Mouse (Mus musculus): ENCODE data around the gene Ttyh2. TPM values are rescaled to one million over a fixed set of nuclear protein-coding genes. Genes with fewer than 3 reads are reported as not detected.
A peak's percentile ranks its signal among the peaks of the same experiment; 100 is the strongest.

Gene Ttyh2
- polyA plus RNA-seq, 1 experiment: 5.8 TPM

DNA sequence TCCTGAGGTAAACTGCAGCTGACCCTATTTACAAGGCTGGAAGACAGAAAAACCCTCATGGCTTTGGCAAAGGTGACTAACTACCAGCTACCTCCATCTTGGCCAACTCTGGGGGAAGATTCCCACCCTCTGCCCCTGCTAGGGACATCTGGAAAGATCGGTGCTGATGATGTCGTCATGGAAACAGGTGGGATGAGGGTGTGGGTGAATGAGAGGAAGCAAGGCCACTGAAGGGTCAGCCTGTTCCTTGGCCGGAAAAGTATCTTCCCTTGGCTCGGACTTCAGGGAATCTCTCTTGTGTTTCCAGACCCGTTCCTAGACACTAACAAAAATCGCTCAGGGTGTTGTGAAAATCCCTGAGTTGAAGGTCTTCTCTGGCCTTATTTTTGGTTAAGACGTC is 40.3 kb downstream of the Ttyh2 start:
- H3K36me3 ChIP-seq (replicated peaks; ENCODE audit: low read length): no peaks in the 10 kb centered on the region
- no peaks in the 10 kb centered on the region for H3K4me1 ChIP-seq
- TF ChIP-seq GATA1 (IDR thresholded peaks at IDR 0.05; ENCODE audit: borderline replicate concordance, low read length) (no peak), FLI1 (IDR thresholded peaks at IDR 0.05; ENCODE audit: low read length) (no peak)
- H3K4me3 ChIP-seq (replicated peaks): no peak overlapping the region
- H3K27me3 ChIP-seq (replicated peaks): peaks cover 42% of the 10 kb centered on the region
- no peaks in the 10 kb centered on the region for H3K9me3 ChIP-seq

DNA sequence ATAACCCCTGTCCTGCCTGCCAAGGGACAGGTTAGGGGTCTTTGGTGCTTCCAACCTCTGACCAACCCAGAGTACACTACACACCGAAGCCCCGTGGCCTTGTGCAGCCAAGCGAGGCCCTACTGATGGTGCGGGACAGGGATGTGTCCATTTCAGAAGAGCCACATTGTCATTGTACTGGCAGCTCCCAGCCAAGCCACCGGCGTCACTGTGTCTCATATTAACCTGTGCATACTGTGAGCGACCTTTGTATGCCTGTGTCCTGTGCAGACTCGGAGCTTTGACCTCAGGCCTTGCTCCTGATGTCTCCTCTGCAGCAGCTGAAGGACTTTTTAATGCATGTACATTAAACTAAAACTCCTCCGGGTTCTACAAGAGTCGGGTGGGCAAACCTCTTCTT is 45.3 kb downstream of the Ttyh2 start:
- peaks cover 4% of the 10 kb centered on the region; the same call in 1 of the 2 replicates for H3K4me1 ChIP-seq
- H3K27me3 ChIP-seq (replicated peaks): peaks cover 59% of the 10 kb centered on the region
- H3K9me3 ChIP-seq: peaks cover 7% of the 10 kb centered on the region
- no peaks in the 10 kb centered on the region for H3K36me3 ChIP-seq (replicated peaks; ENCODE audit: low read length)
- no peak overlapping the region for H3K4me3 ChIP-seq (replicated peaks)
- TF ChIP-seq FLI1 (IDR thresholded peaks at IDR 0.05; ENCODE audit: low read length) (no peak), GATA1 (IDR thresholded peaks at IDR 0.05; ENCODE audit: borderline replicate concordance, low read length) (no peak)

DNA sequence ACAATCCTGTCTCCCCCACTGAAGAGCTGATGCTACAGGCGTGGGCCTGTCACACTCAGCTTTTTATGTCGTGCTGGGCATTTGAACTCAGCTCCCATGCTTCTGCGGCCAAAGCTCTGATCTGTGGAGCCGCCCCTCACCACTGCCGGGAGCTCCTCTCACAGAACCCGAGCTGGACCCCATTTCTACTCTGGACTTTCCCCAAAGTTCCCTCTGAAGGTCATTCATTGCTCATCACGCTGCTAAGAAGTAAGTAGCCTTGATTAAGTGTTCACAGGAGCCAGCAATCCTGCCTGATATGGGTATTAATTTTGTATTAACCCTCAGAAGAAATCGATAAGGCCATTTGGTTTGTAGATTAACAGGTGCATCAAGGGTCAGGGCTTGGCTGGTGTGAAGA is 47.2 kb downstream of the Ttyh2 start:
- H3K27me3 ChIP-seq (replicated peaks): peaks cover 66% of the 10 kb centered on the region
- H3K36me3 ChIP-seq (replicated peaks; ENCODE audit: low read length): no peaks in the 10 kb centered on the region
- H3K9me3 ChIP-seq: peaks cover 22% of the 10 kb centered on the region
- peaks cover 13% of the 10 kb centered on the region for H3K4me1 ChIP-seq
- H3K4me3 ChIP-seq (replicated peaks): no peak overlapping the region
- TF ChIP-seq GATA1 (IDR thresholded peaks at IDR 0.05; ENCODE audit: borderline replicate concordance, low read length): no peak
- no peak for TF ChIP-seq FLI1 (IDR thresholded peaks at IDR 0.05; ENCODE audit: low read length)

DNA sequence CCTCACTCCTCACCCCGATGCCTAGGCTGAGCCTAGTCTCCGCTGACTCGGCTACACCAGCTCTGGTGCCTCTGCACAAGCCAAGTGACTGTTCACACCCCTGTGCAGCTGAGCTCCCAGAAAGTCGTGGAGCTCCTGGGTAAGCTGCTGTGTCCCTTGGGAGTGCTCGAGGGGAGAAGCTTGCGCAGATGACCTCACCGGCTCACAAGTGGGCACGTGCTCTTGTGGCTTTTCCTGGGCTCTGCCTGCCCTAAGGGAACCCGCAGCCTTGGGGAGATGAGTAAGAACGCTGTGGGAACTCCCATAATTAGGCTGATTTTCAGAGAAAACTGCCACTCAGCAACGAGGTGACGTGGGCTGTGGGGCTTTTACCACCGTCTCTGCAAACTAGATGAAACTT is 47.8 kb downstream of the Ttyh2 start:
- Histone ChIP-seq H3K9me3 (peaks cover 22% of the 10 kb centered on the region), H3K27me3 (replicated peaks) (peaks cover 72% of the 10 kb centered on the region), H3K36me3 (replicated peaks; ENCODE audit: low read length) (no peaks in the 10 kb centered on the region), H3K4me3 (replicated peaks) (no peak overlapping the region), H3K4me1 (peaks cover 16% of the 10 kb centered on the region)
- TF ChIP-seq FLI1 (IDR thresholded peaks at IDR 0.05; ENCODE audit: low read length) (no peak), GATA1 (IDR thresholded peaks at IDR 0.05; ENCODE audit: borderline replicate concordance, low read length) (no peak)

DNA sequence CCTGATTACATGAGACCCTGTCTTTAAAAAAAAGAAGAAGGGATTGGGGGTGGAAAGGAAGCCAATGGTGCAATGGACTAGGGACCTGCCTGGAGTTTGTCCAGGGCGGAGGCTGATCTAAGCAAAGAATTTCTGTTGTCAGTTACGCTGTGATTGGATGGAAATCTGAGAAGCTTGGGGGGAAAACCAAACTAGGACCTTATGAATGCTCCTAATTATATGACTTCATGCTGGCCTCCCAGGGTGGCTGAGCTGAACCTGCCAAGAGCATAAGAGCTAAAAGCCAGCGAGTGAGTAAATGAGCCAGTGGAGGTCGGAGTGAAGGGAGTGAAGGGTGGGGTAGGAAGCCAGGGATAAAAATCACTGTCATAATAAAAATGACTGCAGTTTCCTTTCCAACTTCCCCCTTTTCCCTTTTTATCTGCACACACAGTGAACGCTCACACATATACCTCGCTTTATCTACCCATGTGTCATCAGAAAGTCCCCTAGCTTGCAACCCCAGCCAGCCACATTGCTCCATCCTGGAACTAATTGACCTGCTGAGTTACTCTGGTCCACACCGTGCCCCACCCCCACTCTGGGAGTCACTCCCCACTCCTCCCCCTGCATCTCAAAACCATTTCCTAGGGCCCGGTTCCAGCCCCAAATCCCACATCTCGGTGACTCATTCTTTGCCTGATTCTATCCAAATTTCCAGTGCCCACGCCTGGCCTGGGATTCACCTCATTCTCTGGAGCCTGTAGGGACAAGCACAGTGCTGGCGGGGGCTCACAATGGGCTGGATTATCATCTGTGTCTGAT is 49.8 kb downstream of the Ttyh2 start:
- peaks cover 22% of the 10 kb centered on the region for H3K9me3 ChIP-seq
- TF ChIP-seq FLI1 (IDR thresholded peaks at IDR 0.05; ENCODE audit: low read length): no peak
- TF ChIP-seq GATA1 (IDR thresholded peaks at IDR 0.05; ENCODE audit: borderline replicate concordance, low read length): no peak
- no peak overlapping the region for H3K4me3 ChIP-seq (replicated peaks)
- peaks cover 20% of the 10 kb centered on the region for H3K4me1 ChIP-seq
- H3K27me3 ChIP-seq (replicated peaks): peaks cover 74% of the 10 kb centered on the region
- H3K36me3 ChIP-seq (replicated peaks; ENCODE audit: low read length): no peaks in the 10 kb centered on the region

DNA sequence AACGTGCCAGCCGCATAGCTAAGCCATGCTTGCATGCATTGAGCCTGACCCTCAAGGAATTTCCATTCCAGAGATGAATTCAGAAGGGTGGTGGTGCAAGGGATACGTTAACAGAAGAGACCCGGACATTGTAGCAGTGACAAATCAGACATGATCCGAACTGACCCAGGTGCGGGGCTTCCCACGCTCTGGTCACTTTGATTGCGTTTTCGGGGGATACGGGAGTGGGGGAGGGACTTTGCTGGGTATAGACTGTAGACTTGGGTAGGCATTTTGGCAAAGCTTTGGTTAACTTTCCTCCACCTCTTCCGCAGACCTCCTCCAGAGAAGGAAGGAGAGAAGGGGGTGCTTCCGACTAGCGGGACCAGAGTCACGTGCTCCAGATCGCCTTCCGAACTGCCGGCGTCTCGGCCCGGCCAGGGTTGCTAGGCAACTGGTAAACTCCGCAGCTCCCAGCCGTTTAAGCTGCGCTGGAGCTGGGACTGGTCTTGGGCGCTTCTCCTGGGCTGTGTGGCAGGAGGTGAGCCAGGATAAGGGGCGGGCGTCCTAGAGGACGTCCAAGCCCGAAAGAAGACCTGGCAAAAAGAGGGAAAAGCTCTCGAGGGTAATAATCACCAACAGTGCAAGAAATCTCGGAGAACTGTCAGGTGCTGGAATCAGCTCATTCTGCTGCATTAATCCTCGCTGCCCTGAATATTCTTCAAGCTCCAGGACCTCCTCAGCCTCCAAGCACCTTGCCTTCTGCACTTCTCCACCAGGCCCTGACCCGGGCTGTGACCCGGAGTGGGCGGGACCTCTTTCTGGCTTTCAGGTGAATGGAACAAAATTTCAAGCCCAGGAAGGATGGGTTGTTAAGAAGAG is 52.0 kb downstream of the Ttyh2 start, which contains the start of gene Dnaic2:
Gene Dnaic2 (plus strand): TSS at position 444 of the 861 bp plus-strand sequence.
- TF ChIP-seq FLI1 (IDR thresholded peaks at IDR 0.05; ENCODE audit: low read length) (no peak), GATA1 (IDR thresholded peaks at IDR 0.05; ENCODE audit: borderline replicate concordance, low read length) (no peak)

DNA sequence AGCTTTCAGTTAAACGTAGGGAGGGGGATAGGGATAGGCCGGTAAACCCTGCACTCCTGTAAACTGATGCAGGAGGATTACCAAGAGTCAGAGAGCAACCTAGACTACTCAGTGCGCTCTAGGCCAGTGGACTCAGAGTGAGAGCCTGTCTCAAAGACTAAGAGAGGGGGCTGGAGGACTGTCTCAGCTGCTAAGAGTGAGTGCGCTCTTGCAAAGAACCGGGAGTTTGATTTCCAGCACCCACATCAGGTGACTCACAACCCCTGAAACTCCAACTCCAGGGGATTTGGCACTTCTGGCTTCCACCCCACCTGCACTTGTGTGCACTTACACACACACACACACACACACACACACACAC is 52.6 kb downstream of the Ttyh2 start:
- Histone ChIP-seq H3K36me3 (replicated peaks; ENCODE audit: low read length) (no peaks in the 10 kb centered on the region), H3K4me1 (peaks cover 20% of the 10 kb centered on the region), H3K4me3 (replicated peaks) (no peak overlapping the region), H3K9me3 (peaks cover 21% of the 10 kb centered on the region), H3K27me3 (replicated peaks) (peaks cover 74% of the 10 kb centered on the region)
- TF ChIP-seq FLI1 (IDR thresholded peaks at IDR 0.05; ENCODE audit: low read length) (no peak), GATA1 (IDR thresholded peaks at IDR 0.05; ENCODE audit: borderline replicate concordance, low read length) (no peak)

More for the DNA sequence above, 52.0 kb downstream of the Ttyh2 start, which contains the start of gene Dnaic2:
- peaks cover 21% of the 10 kb centered on the region for H3K9me3 ChIP-seq
- peak within 1 kb of the TSS; percentile 56 for H3K4me3 ChIP-seq (replicated peaks)
- peaks cover 20% of the 10 kb centered on the region for H3K4me1 ChIP-seq
- H3K36me3 ChIP-seq (replicated peaks; ENCODE audit: low read length): no peaks in the 10 kb centered on the region
- peaks cover 76% of the 10 kb centered on the region for H3K27me3 ChIP-seq (replicated peaks)

DNA sequence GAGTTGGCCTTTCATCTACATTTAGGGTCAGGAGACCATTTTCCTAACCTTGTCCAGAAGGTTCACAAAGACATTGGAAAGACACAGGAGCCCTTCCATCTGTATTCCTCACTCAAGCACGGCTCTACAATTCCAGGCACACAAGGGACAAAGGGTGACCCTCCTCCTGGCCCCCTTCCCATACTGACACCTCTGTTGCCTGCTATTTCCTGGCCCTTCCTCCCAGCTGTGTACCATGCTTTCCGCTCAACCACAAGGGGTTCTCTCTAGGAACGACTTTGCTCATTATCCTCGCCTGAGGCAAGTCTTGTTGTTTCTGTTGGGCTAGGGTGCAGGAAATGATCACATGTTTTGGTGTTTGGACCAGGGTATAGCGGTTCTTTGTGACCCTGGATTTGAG is 53.1 kb downstream of the Ttyh2 start:
- H3K36me3 ChIP-seq (replicated peaks; ENCODE audit: low read length): no peaks in the 10 kb centered on the region
- H3K9me3 ChIP-seq: peaks cover 21% of the 10 kb centered on the region
- H3K4me3 ChIP-seq (replicated peaks): no peak overlapping the region

DNA sequence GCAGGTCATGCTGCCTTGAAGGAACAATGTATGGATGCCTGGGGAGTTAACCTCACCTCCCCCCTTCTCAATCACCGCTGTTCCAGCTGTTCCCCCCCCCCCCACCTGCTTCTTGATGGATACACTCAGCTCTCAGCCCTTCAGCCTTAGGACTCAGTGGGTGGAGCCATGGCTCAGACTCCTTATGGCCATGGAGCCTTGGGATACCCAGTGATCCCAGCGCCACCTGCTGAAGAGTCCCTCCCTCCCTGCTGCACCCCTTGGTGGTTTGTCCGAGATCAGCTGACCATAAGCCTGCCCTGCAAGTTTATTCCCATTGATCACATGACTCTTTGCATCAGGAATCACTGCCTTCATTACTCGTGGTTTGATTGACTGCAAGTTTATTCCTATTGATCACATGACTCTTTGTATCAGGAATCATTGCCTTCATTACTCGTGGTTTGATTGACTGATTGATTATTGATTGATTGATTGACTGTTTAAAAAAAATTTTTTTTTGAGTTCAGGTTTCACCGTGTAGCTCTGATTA is 54.7 kb downstream of the Ttyh2 start:
- H3K36me3 ChIP-seq (replicated peaks; ENCODE audit: low read length): no peaks in the 10 kb centered on the region
- H3K4me1 ChIP-seq: peaks cover 16% of the 10 kb centered on the region
- H3K4me3 ChIP-seq (replicated peaks): no peak overlapping the region
- H3K27me3 ChIP-seq (replicated peaks): peaks cover 75% of the 10 kb centered on the region
- peaks cover 21% of the 10 kb centered on the region for H3K9me3 ChIP-seq
- no peak for TF ChIP-seq FLI1 (IDR thresholded peaks at IDR 0.05; ENCODE audit: low read length)
- TF ChIP-seq GATA1 (IDR thresholded peaks at IDR 0.05; ENCODE audit: borderline replicate concordance, low read length): no peak

More for the DNA sequence above, 53.1 kb downstream of the Ttyh2 start:
- H3K4me1 ChIP-seq: peaks cover 16% of the 10 kb centered on the region
- peaks cover 73% of the 10 kb centered on the region for H3K27me3 ChIP-seq (replicated peaks)
- TF ChIP-seq GATA1 (IDR thresholded peaks at IDR 0.05; ENCODE audit: borderline replicate concordance, low read length): no peak
- TF ChIP-seq FLI1 (IDR thresholded peaks at IDR 0.05; ENCODE audit: low read length): no peak

Data from megakaryocyte, embryonic 14.5 days (primary cell).